Mouse (Mus musculus): ENCODE data around the gene Lamc2.

Gene Lamc2

GRCm38 (mm10) chr1:153180160-153180559, 6.1 kb downstream of the Lamc2 start:
- no peak for DNase-seq (ENCODE audit: low read depth, low spot score)

GRCm38 (mm10) chr1:153174801-153175200, 11.4 kb downstream of the Lamc2 start:
- peak; percentile 53 for DNase-seq (ENCODE audit: low read depth, low spot score)

- peak; percentile 79 for DNase-seq (ENCODE audit: low read depth, low spot score)
These were observed 13.0 kb downstream of the Lamc2 start for GRCm38 (mm10) chr1:153173276-153173675.

GRCm38 (mm10) chr1:153172291-153172731, 13.9 kb downstream of the Lamc2 start:
- DNase-seq (ENCODE audit: low read depth, low spot score), result no peak

- DNase-seq (ENCODE audit: low read depth, low spot score), result peak; percentile 38
These were observed 15.2 kb downstream of the Lamc2 start for GRCm38 (mm10) chr1:153171011-153171410.

GRCm38 (mm10) chr1:153168293-153168692, 18.0 kb downstream of the Lamc2 start:
- peak; percentile 27 for DNase-seq (ENCODE audit: low read depth, low spot score)

GRCm38 (mm10) chr1:153163831-153164230, 22.4 kb downstream of the Lamc2 start:
- DNase-seq (ENCODE audit: low read depth, low spot score), result no peak

GRCm38 (mm10) chr1:153159137-153159536, 27.1 kb downstream of the Lamc2 start:
- peak; percentile 69 for DNase-seq (ENCODE audit: low read depth, low spot score)

- peak; percentile 71 for DNase-seq (ENCODE audit: low read depth, low spot score)
These were observed 29.1 kb downstream of the Lamc2 start for GRCm38 (mm10) chr1:153157021-153157623.

GRCm38 (mm10) chr1:153155364-153155763, 30.9 kb downstream of the Lamc2 start:
- peak; percentile 37 for DNase-seq (ENCODE audit: low read depth, low spot score)

- DNase-seq (ENCODE audit: low read depth, low spot score), result no peak
These were observed 32.6 kb downstream of the Lamc2 start for GRCm38 (mm10) chr1:153153619-153154137.

GRCm38 (mm10) chr1:153152594-153152993, 33.7 kb downstream of the Lamc2 start:
- no peak for DNase-seq (ENCODE audit: low read depth, low spot score)

GRCm38 (mm10) chr1:153145791-153146190, 40.5 kb downstream of the Lamc2 start:
- DNase-seq (ENCODE audit: low read depth, low spot score), result no peak

- DNase-seq (ENCODE audit: low read depth, low spot score), result no peak
These were observed 42.2 kb downstream of the Lamc2 start for GRCm38 (mm10) chr1:153144021-153144420.

- DNase-seq (ENCODE audit: low read depth, low spot score), result no peak
These were observed 45.5 kb downstream of the Lamc2 start for GRCm38 (mm10) chr1:153140747-153141228.

GRCm38 (mm10) chr1:153140265-153140664, 46.0 kb downstream of the Lamc2 start:
- no peak for DNase-seq (ENCODE audit: low read depth, low spot score)

- no peak for DNase-seq (ENCODE audit: low read depth, low spot score)
These were observed 46.6 kb downstream of the Lamc2 start for GRCm38 (mm10) chr1:153139635-153140034.

- DNase-seq (ENCODE audit: low read depth, low spot score), result no peak
These were observed 47.8 kb downstream of the Lamc2 start for GRCm38 (mm10) chr1:153138486-153138885.

- DNase-seq (ENCODE audit: low read depth, low spot score), result peak; percentile 52
These were observed 49.6 kb downstream of the Lamc2 start for GRCm38 (mm10) chr1:153136647-153137046.

GRCm38 (mm10) chr1:153133865-153134781, 52.1 kb downstream of the Lamc2 start:
- peak; percentile 73 for DNase-seq (ENCODE audit: low read depth, low spot score)

- peak; percentile 73 for DNase-seq (ENCODE audit: low read depth, low spot score)
These were observed 56.1 kb downstream of the Lamc2 start for GRCm38 (mm10) chr1:153129992-153130713.

- no peak for DNase-seq (ENCODE audit: low read depth, low spot score)
These were observed 57.5 kb downstream of the Lamc2 start for GRCm38 (mm10) chr1:153128780-153129179.
